Mouse (Mus musculus): Measurements from ENCODE around the gene Rwdd2a. TPM values are rescaled to one million over a fixed set of nuclear protein-coding genes. Genes with fewer than 3 reads are reported as not detected.
A peak's percentile ranks its signal among the peaks of the same experiment; 100 is the strongest.
"Not testable (repeated sequence)": the region's sequence is repeated elsewhere in the genome, so short reads cannot be mapped to it uniquely, and the experiment has no call there.

Rwdd2a gene
- polyA plus RNA-seq, 1 experiment from 2014 or later: 3.4 TPM

GRCm38 (mm10) chr9:86570261-86570890, 1.4 kb upstream of the Rwdd2a start:
- H3K27ac ChIP-seq: no peak overlapping the region
- peak overlapping the region; percentile 61 for H3K4me3 ChIP-seq
- H3K9ac ChIP-seq: no peak overlapping the region
- peak overlapping the region; percentile 99 for H3K4me2 ChIP-seq
- ATAC-seq (ENCODE audit: insufficient number of reproducible peaks, low FRiP score, low TSS enrichment, low read depth): no peak
- no peaks in the 10 kb centered on the region for H3K9me3 ChIP-seq
- peaks cover 34% of the 10 kb centered on the region for H3K36me3 ChIP-seq
- 79% methylated on average over 10 of the region's 10 CpGs for WGBS
- no peaks in the 10 kb centered on the region for H3K27me3 ChIP-seq
- peaks cover 20% of the 10 kb centered on the region for H3K4me1 ChIP-seq

GRCm38 (mm10) chr9:86570946-86571345, 845 bp upstream of the Rwdd2a start:
- Histone ChIP-seq H3K27ac (no peak overlapping the region), H3K9ac (no peak overlapping the region; the same call in 1 of the 2 replicates), H3K27me3 (no peaks in the 10 kb centered on the region), H3K9me3 (no peaks in the 10 kb centered on the region), H3K4me3 (peak overlapping the region; percentile 61), H3K36me3 (peaks cover 29% of the 10 kb centered on the region), H3K4me1 (peaks cover 20% of the 10 kb centered on the region), H3K4me2 (peak overlapping the region; percentile 99)
- 12% methylated on average over 8 of the region's 8 CpGs for WGBS
- ATAC-seq (ENCODE audit: insufficient number of reproducible peaks, low FRiP score, low TSS enrichment, low read depth): no peak

DNA sequence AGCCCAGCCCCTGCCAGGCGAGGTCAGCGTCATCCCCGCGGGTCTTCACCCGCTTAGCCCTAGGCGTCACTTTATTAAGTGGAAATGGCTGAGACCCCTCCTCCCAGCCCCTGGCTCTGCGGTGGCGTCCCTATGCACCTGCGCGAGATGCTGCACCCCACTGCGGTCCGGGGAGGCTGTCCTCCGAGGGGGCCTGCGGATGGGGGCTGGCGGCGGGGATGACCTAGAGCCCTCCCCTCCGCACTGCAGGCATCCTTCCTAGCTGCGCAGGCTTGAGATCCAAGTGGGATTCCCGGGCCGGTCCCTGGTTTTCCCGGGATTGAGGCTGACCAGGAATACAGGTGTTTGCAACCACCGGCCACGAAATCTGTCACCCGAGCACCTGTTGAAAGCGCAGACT, 405 bp downstream of the Rwdd2a start:
- Histone ChIP-seq H3K27ac (no peak overlapping the region), H3K4me2 (peak overlapping the region; percentile 99), H3K4me1 (peaks cover 20% of the 10 kb centered on the region), H3K9me3 (no peaks in the 10 kb centered on the region), H3K27me3 (no peaks in the 10 kb centered on the region), H3K9ac (peak overlapping the region; percentile 39), H3K36me3 (peaks cover 21% of the 10 kb centered on the region), H3K4me3 (peak overlapping the region; percentile 61)
- peak; percentile 45; the same call in 1 of the 2 replicates for ATAC-seq (ENCODE audit: insufficient number of reproducible peaks, low FRiP score, low TSS enrichment, low read depth)
- WGBS: under 1% methylated on average over 25 of the region's 25 CpGs

GRCm38 (mm10) chr9:86572636-86573291, 973 bp downstream of the Rwdd2a start:
- Histone ChIP-seq H3K9me3 (no peaks in the 10 kb centered on the region), H3K27me3 (no peaks in the 10 kb centered on the region), H3K36me3 (peaks cover 16% of the 10 kb centered on the region), H3K27ac (no peak overlapping the region), H3K4me1 (peaks cover 20% of the 10 kb centered on the region), H3K9ac (no peak overlapping the region), H3K4me2 (peak overlapping the region; percentile 99), H3K4me3 (peak overlapping the region; percentile 61)
- ATAC-seq (ENCODE audit: insufficient number of reproducible peaks, low FRiP score, low TSS enrichment, low read depth): no peak
- 8% methylated on average over 13 of the region's 13 CpGs for WGBS

DNA sequence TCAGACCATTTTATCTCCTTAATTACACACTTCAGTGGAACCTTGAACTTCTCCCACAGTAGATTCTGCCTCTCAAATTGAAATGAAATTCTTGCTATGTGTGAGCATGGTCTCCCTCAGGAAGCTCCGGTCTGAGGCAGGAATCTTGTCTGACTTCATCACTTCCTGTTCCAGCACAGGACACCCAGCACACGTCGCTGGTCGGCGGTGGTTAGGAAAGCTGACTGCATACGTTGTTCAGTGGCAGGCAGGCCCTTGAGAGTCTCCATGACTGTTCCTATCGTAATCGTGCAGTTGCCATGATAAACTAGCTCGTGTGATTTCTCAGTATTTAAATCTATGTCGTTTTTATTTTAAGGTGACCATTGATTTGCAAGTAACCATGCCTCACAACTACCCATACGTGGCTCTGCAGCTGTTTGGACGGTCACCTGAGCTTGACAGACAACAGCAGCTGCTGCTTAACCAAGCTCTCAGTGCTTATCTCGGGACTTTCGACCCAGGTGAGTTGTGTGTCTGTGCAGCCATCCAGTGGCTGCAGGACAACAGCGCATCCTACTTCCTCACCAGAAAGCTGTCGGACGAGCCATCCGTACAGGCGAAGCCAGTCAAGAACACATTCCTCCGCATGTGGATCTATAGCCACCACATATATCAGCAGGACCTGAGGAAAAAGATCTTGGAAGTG, 2.0 kb downstream of the Rwdd2a start:
- Histone ChIP-seq H3K9me3 (no peaks in the 10 kb centered on the region), H3K36me3 (peaks cover 11% of the 10 kb centered on the region), H3K4me1 (peaks cover 20% of the 10 kb centered on the region), H3K9ac (no peak overlapping the region), H3K27me3 (no peaks in the 10 kb centered on the region), H3K4me2 (no peak overlapping the region), H3K4me3 (no peak overlapping the region), H3K27ac (no peak overlapping the region)
- WGBS: 74% methylated on average over 20 of the region's 20 CpGs
- ATAC-seq (ENCODE audit: insufficient number of reproducible peaks, low FRiP score, low TSS enrichment, low read depth): no peak

GRCm38 (mm10) chr9:86575178-86575577, 3.4 kb downstream of the Rwdd2a start:
- no peak overlapping the region for H3K27ac ChIP-seq
- H3K4me1 ChIP-seq: peaks cover 17% of the 10 kb centered on the region
- peaks cover 2% of the 10 kb centered on the region; the same call in 1 of the 2 replicates for H3K36me3 ChIP-seq
- H3K4me3 ChIP-seq: no peak overlapping the region
- no peaks in the 10 kb centered on the region for H3K9me3 ChIP-seq
- no peak for ATAC-seq (ENCODE audit: insufficient number of reproducible peaks, low FRiP score, low TSS enrichment, low read depth)
- no peaks in the 10 kb centered on the region for H3K27me3 ChIP-seq
- 87% methylated on average over 6 of the region's 6 CpGs for WGBS
- no peak overlapping the region for H3K4me2 ChIP-seq
- no peak overlapping the region for H3K9ac ChIP-seq

GRCm38 (mm10) chr9:86579657-86580056, 7.9 kb downstream of the Rwdd2a start:
- peaks cover 5% of the 10 kb centered on the region; the same call in 1 of the 2 replicates for H3K36me3 ChIP-seq
- no peaks in the 10 kb centered on the region for H3K27me3 ChIP-seq
- H3K4me3 ChIP-seq: no peak overlapping the region
- ATAC-seq (ENCODE audit: insufficient number of reproducible peaks, low FRiP score, low TSS enrichment, low read depth): no peak
- WGBS: 82% methylated on average over 10 of the region's 10 CpGs
- H3K9me3 ChIP-seq: no peaks in the 10 kb centered on the region
- no peak overlapping the region for H3K27ac ChIP-seq
- H3K4me2 ChIP-seq: no peak overlapping the region
- H3K4me1 ChIP-seq: no peaks in the 10 kb centered on the region
- no peak overlapping the region for H3K9ac ChIP-seq

GRCm38 (mm10) chr9:86583740-86584139, 11.9 kb downstream of the Rwdd2a start:
- no peak for ATAC-seq (ENCODE audit: insufficient number of reproducible peaks, low FRiP score, low TSS enrichment, low read depth)
- Histone ChIP-seq H3K27me3 (no peaks in the 10 kb centered on the region), H3K27ac (no peak overlapping the region), H3K9ac (no peak overlapping the region), H3K4me1 (no peaks in the 10 kb centered on the region), H3K4me3 (no peak overlapping the region), H3K9me3 (no peaks in the 10 kb centered on the region), H3K36me3 (0 out of 2 replicates have a peak, but pooled peaks cover 3% of the 10 kb centered on the region), H3K4me2 (no peak overlapping the region)
- 56% methylated on average over 3 of the region's 3 CpGs for WGBS

GRCm38 (mm10) chr9:86587019-86587795, 15.4 kb downstream of the Rwdd2a start:
- 88% methylated on average over 11 of the region's 11 CpGs for WGBS
- no peak for ATAC-seq (ENCODE audit: insufficient number of reproducible peaks, low FRiP score, low TSS enrichment, low read depth)
- Histone ChIP-seq H3K27me3 (no peaks in the 10 kb centered on the region), H3K4me1 (no peaks in the 10 kb centered on the region), H3K4me2 (no peak overlapping the region), H3K36me3 (no peaks in the 10 kb centered on the region), H3K4me3 (no peak overlapping the region), H3K9me3 (no peaks in the 10 kb centered on the region), H3K9ac (no peak overlapping the region), H3K27ac (no peak overlapping the region)

DNA sequence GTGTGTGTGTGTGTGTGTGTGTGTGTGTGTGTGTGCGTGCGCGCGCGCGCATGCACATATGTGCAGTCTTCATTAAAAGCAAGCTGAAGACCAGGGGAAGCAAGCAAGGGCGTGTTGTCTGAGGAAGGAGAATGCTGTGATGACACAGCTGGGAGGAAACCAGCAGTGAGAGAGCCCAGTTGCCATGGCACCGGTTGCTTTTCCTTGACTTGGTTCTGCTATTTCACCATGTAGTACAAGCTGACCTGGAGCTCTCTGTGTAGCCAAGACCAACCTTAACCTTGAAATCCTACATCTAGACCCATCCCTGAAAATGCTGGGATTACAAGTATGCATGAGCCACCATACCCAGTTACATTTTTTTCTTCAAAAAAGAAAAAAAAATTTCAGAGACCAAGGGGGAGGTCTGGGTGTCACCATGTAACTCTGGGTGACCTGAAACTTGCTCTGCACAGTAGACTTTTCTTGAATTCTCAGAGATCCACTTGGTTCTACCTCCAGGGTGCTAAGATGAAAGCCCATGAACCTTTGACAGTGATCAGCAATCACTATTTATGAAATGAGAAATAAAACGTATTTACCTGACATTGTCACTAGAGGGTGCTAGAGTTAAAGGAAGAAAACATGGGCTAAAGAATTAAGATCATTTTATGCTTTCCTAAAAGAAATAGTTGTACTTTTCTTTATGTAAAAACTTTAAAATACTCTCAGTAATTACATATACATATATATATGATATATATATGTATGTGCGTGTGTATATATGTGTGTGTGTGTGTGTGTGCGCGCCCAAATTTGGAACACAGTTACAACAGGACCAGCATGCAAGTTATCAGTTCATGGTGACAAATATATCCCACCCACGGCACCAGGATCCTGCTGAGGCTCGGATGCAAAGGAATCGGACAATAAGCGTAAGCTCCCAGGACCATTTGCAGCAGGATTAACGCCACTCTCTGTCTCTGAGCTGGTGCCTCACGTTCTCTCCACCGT, 21.2 kb downstream of the Rwdd2a start:
- Histone ChIP-seq H3K27ac (no peak overlapping the region), H3K9ac (no peak overlapping the region), H3K9me3 (no peaks in the 10 kb centered on the region), H3K27me3 (no peaks in the 10 kb centered on the region), H3K4me2 (no peak overlapping the region), H3K4me1 (no peaks in the 10 kb centered on the region), H3K36me3 (no peaks in the 10 kb centered on the region), H3K4me3 (no peak overlapping the region)
- 77% methylated on average over 19 of the region's 19 CpGs for WGBS
- no peak for ATAC-seq (ENCODE audit: insufficient number of reproducible peaks, low FRiP score, low TSS enrichment, low read depth)

DNA sequence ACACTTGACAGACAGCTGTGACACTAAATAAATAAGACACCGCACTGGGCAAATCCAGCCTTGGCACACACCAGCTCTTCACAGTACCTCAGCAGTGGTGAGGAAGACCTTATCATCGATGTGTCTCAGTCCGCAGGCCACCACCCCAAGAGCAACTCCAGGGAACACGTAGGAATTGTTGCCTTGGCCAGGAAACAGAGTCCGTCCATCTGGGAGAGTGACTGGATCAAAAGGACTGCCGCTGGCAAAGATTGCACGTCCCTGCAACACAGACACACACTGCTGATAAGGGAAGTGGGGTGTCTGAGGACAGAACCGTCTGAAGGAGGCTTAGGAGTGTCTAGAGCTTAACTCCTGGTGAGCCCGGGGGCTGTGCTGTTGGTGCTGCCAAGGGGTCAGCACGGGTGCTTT, 22.6 kb downstream of the Rwdd2a start:
- H3K9me3 ChIP-seq; ATAC-seq (ENCODE audit: insufficient number of reproducible peaks, low FRiP score, low TSS enrichment, low read depth): not testable (repeated sequence)

More for the DNA sequence above, 22.6 kb downstream of the Rwdd2a start:
- H3K9ac ChIP-seq, H3K27ac ChIP-seq, H3K27me3 ChIP-seq, H3K4me1 ChIP-seq, H3K4me2 ChIP-seq, H3K4me3 ChIP-seq, H3K36me3 ChIP-seq: not testable (repeated sequence)
- 60% methylated on average over 10 of the region's 10 CpGs for WGBS
